ENCODE assay signal across 9 mouse cellular contexts in genomic region chr2:152825168-152825697, GRCm38 (mm10). TPM values are rescaled to one million over a fixed set of nuclear protein-coding genes. Genes with fewer than 3 reads are reported as not detected.
A peak's percentile ranks its signal among the peaks of the same experiment; 100 is the strongest.
DNase-seq lines count a peak whose midpoint lies in the region; ATAC-seq and TF ChIP-seq lines count a peak whose summit lies in the region.
"Had no signal": no experiment of that assay in that cellular context is flagged by ENCODE, and none has a peak within 500 bp of the region (broad histone marks: within the 10 kb centered on the region; RNA-seq: fewer than 3 reads in every experiment).

No protein-coding gene starts in this region.

- WGBS in liver, embryonic 12.5 days (ENCODE audit: insufficient replicate concordance): 64% methylated on average over 4 of the region's 4 CpGs

- dilution Hi-C loops in CH12.LX (cut with MboI; ENCODE audit: extremely low pct_ligation_motif_present, extremely low pct_unique_long_range_greater_than_20kb, low sequenced_read_pairs): no loop called here

- TF ChIP-seq RAD21 in CH12.LX (IDR thresholded peaks at IDR 0.05; ENCODE audit: low read depth, low read length): no peak; the same call in 1 of the 2 replicates

- in situ Hi-C loops in CH12.LX (cut with MboI; ENCODE audit: low pct_ligation_motif_present, low pct_unique_long_range_greater_than_20kb, low sequenced_read_pairs): no loop called here

- no peak for TF ChIP-seq CTCF in gastrocnemius, adult 2 months (IDR thresholded peaks at IDR 0.05)
- no peak for TF ChIP-seq CTCF in left cerebral cortex, adult 2 months (IDR thresholded peaks at IDR 0.05)
- TF ChIP-seq CTCF in CH12.LX (conservative IDR thresholded peaks at IDR 0.05 in 1 of 2, IDR thresholded peaks at IDR 0.05 in 1 of 2; ENCODE audit: low read depth in 2 of 2, low read length in 2 of 2): no peak

- H3K9me3 ChIP-seq in CH12.LX (replicated peaks; ENCODE audit: low read length): no peaks in the 10 kb centered on the region
- H3K9me3 ChIP-seq in liver, embryonic 12.5 days (replicated peaks): no peaks in the 10 kb centered on the region

- peak overlapping the region; percentile 99 for H3K27ac ChIP-seq in gastrocnemius, adult 2 months
- peak overlapping the region; percentile 100 for H3K27ac ChIP-seq in left cerebral cortex, adult 2 months
- peak overlapping the region; percentile 83 for H3K27ac ChIP-seq in CH12.LX (ENCODE audit: insufficient read depth, low read depth)
- H3K27ac ChIP-seq in liver, embryonic 12.5 days: peak overlapping the region; percentile 82

- intact Hi-C loops in gastrocnemius, adult 2 months (cut with DNase I): no loop called here
- intact Hi-C loops in gastrocnemius, postnatal 36 days (cut with DNase I): no loop called here
- intact Hi-C loops in left cerebral cortex, adult 2 months (cut with DNase I): no loop called here
- intact Hi-C loops in left cerebral cortex, postnatal 4 days (cut with DNase I): loop anchor here (10.0 kb wide), 1 partner anchor 60 kb away; no protein-coding TSS in a partner anchor

- DNase-seq in gastrocnemius, adult 2 months: no peak
- no peak for DNase-seq in gastrocnemius, postnatal 36 days
- DNase-seq in left cerebral cortex, adult 2 months (ENCODE audit: extremely low spot score in 1 of 2, low spot score in 2 of 2): no peak
- no peak for DNase-seq in left cerebral cortex, postnatal 4 days
- no peak for DNase-seq in CH12.LX (ENCODE audit: extremely low read depth)
- no peak for DNase-seq in adrenal gland, adult 8-10 months
- no peak for DNase-seq in kidney, postnatal 36 days
- DNase-seq: embryo, embryonic 11 days had no signal

- H3K4me1 ChIP-seq in CH12.LX (ENCODE audit: control insufficient read depth in 1 of 2, insufficient read depth in 2 of 2): peaks cover 23 to 83% of the 10 kb centered on the region in 2 experiments
- H3K4me1 ChIP-seq in liver, embryonic 12.5 days: peaks cover 96% of the 10 kb centered on the region

- H3K4me2 ChIP-seq in CH12.LX (ENCODE audit: insufficient read depth, low read depth, poor library complexity, severe bottlenecking): peak overlapping the region; percentile 99
- H3K4me2 ChIP-seq in liver, embryonic 12.5 days: peak overlapping the region; percentile 81

- peaks cover 1% of the 10 kb centered on the region for H3K27me3 ChIP-seq in CH12.LX (replicated peaks)
- no peaks in the 10 kb centered on the region for H3K27me3 ChIP-seq in liver, embryonic 12.5 days (replicated peaks)

- ATAC-seq in liver, embryonic 12.5 days: no peak

- H3K36me3 ChIP-seq in CH12.LX (replicated peaks in 1 of 2; ENCODE audit: control insufficient read depth in 1 of 2, insufficient read depth in 1 of 2, low read length in 1 of 2): peaks cover 29 to 38% of the 10 kb centered on the region in 2 experiments
- peaks cover 75% of the 10 kb centered on the region for H3K36me3 ChIP-seq in liver, embryonic 12.5 days

- TF ChIP-seq POLR2A in CH12.LX (IDR thresholded peaks at IDR 0.05; ENCODE audit: low read depth, low read length): no peak

- H3K79me2 ChIP-seq in CH12.LX (replicated peaks; ENCODE audit: control insufficient read depth, extremely low read depth, insufficient read depth, poor library complexity, severe bottlenecking): peaks cover 93% of the 10 kb centered on the region

- H3K9ac ChIP-seq in CH12.LX (ENCODE audit: insufficient read depth, low read depth): peak overlapping the region; percentile 43; the same call in 1 of the 2 replicates
- peak overlapping the region; percentile 90 for H3K9ac ChIP-seq in liver, embryonic 12.5 days

- peak overlapping the region; percentile 80 for H3K4me3 ChIP-seq in gastrocnemius, adult 2 months
- no peak overlapping the region for H3K4me3 ChIP-seq in left cerebral cortex, adult 2 months
- H3K4me3 ChIP-seq in CH12.LX (replicated peaks in 1 of 3; ENCODE audit: low read depth in 2 of 3, low read length in 2 of 3, poor library complexity in 1 of 3): peak overlapping the region in 2 of 3 experiments; percentile 10 to 36
- peak overlapping the region; percentile 77 for H3K4me3 ChIP-seq in liver, embryonic 12.5 days

- TF ChIP-seq EP300 in CH12.LX (IDR thresholded peaks at IDR 0.05; ENCODE audit: low read length): no peak

TF ChIP-seq in CH12.LX, 34 proteins besides CTCF, POLR2A, EP300 and RAD21:
- TF ChIP-seq NELFE (IDR thresholded peaks at IDR 0.05; ENCODE audit: low read depth, low read length) (0 out of 2 replicates have a peak, but pooled peaks have one; percentile 23), POLR2AphosphoS2 (IDR thresholded peaks at IDR 0.05; ENCODE audit: low read depth, low read length) (no peak), RCOR1 (conservative IDR thresholded peaks at IDR 0.05; ENCODE audit: low read depth, low read length) (no peak), ZMIZ1 (IDR thresholded peaks at IDR 0.05; ENCODE audit: low read depth, low read length) (peak; percentile 64; the same call in 1 of the 2 replicates), USF1 (IDR thresholded peaks at IDR 0.05; ENCODE audit: low read depth, low read length) (no peak), MAZ (IDR thresholded peaks at IDR 0.05; ENCODE audit: low read depth, low read length) (no peak), NRF1 (IDR thresholded peaks at IDR 0.05; ENCODE audit: low read depth, low read length) (no peak), MAFK (IDR thresholded peaks at IDR 0.05; ENCODE audit: insufficient replicate concordance, low read length) (no peak; the same call in 1 of the 2 replicates), CHD1 (IDR thresholded peaks at IDR 0.05; ENCODE audit: low read depth, low read length) (peak; percentile 85)
TF ChIP-seq in CH12.LX: peak in this region for 3.

RNA-seq across cellular contexts. Expression of gene Bcl2l1, which starts 6.3 kb away (rescaled TPM):
- total RNA-seq in gastrocnemius, adult 2 months (2021): 10 to 100 TPM; 15.7 to 40.3 TPM
- total RNA-seq in gastrocnemius, postnatal 36 days (2021): 10 to 100 TPM; 15.4 to 17.6 TPM
- 100 to 1,000 TPM; 133 to 135 TPM for total RNA-seq in left cerebral cortex, adult 2 months (2021)
- 100 to 1,000 TPM; 113 to 116 TPM for total RNA-seq in left cerebral cortex, postnatal 4 days (2021)
- total RNA-seq in CH12.LX (2012; rRNA removed) (47.7 and 80.3 TPM in 2 replicates), CH12.LX (2014; rRNA removed) (13.7 and 21.3 TPM in 2 replicates)
- polyA plus RNA-seq in CH12.LX (2012; ENCODE audit: insufficient read length, low read depth): 33.2 and 34.5 TPM in 2 replicates
- 127 and 137 TPM in 2 replicates for polyA plus RNA-seq in liver, embryonic 12.5 days (2016; fragmentation: Nextera tagmentation; extraction: Ambion mirVana)
- 10 to 100 TPM; 58.5 to 74.6 (median 72.0) TPM for total RNA-seq in adrenal gland, adult 8-10 months (2022)

RNA-seq across cellular contexts. Expression of gene Tpx2, which starts 22.5 kb away (rescaled TPM):
- 1 to 10 TPM; 1.1 to 1.7 TPM for total RNA-seq in gastrocnemius, adult 2 months (2021)
- total RNA-seq in gastrocnemius, postnatal 36 days (2021): 1 to 10 TPM; 1.4 to 1.9 TPM
- total RNA-seq in left cerebral cortex, adult 2 months (2021): 1 to 10 TPM; 2.5 to 3.0 TPM
- total RNA-seq in left cerebral cortex, postnatal 4 days (2021): 10 to 100 TPM in 1 of 2 experiments, 1 to 10 TPM in 1; 9.8 to 11.0 TPM
- total RNA-seq in CH12.LX (2012; rRNA removed) (66.1 and 70.9 TPM in 2 replicates), CH12.LX (2014; rRNA removed) (98.0 and 105 TPM in 2 replicates)
- 123 and 127 TPM in 2 replicates for polyA plus RNA-seq in CH12.LX (2012; ENCODE audit: insufficient read length, low read depth)
- polyA plus RNA-seq in liver, embryonic 12.5 days (2016; fragmentation: Nextera tagmentation; extraction: Ambion mirVana): 88.0 and 89.9 TPM in 2 replicates
- 1 to 10 TPM; 1.9 to 2.1 (median 1.9) TPM for total RNA-seq in adrenal gland, adult 8-10 months (2022)

Comparison
In these comparisons a context has a peak if more than half of its experiments do, and no peak if none do; other contexts are left out.
1. RNA of gene Tpx2, which starts 22.5 kb away (total RNA-seq): 66.1 to 105 TPM in CH12.LX; 9.8 to 11.0 TPM in left cerebral cortex, postnatal 4 days, 2.5 to 3.0 TPM in left cerebral cortex, adult 2 months, 1.4 to 1.9 TPM in gastrocnemius, postnatal 36 days, 1.9 to 2.1 TPM in adrenal gland, adult 8-10 months and 1.1 to 1.7 TPM in gastrocnemius, adult 2 months; every median in the first group is over 4 times any median in the second.
2. Peak in every context shown above with its lines, with median percentiles within 50 percentile points of each other: H3K27ac ChIP-seq.